Mouse (Mus musculus) hindbrain, embryonic 16.5 days (tissue): Measurements from ENCODE around the gene Batf. TPM values are rescaled to one million over a fixed set of nuclear protein-coding genes. Genes with fewer than 3 reads are reported as not detected.

Source experiments
- ATAC-seq: fragments of 200-750 bp; cut with Nextera tagmentation; 2 replicates; pipeline ENCODE4 v1.8.0; 2017; ENCODE audit warnings: moderate TSS enrichment, moderate library complexity
- H3K27ac ChIP-seq: fragments of 300-500 bp; sonication (generic); 2 replicates; pipeline ENCODE4 v1.5.1; 2014; ENCODE audit warnings: low read depth, mild to moderate bottlenecking, control low read depth, low read length, moderate library complexity
- H3K27me3 ChIP-seq: fragments of 300-500 bp; sonication (generic); replicated peaks from 2 replicates; pipeline ENCODE4 v1.6.1; 2014; ENCODE audit warnings: low read length; ENCODE audit not compliant: control insufficient read depth, insufficient read depth
- H3K36me3 ChIP-seq: fragments of 300-500 bp; sonication (generic); 2 replicates; pipeline ENCODE4 v1.6.1; 2014; ENCODE audit warnings: mild to moderate bottlenecking, low read length, moderate library complexity, mixed read lengths; ENCODE audit not compliant: control insufficient read depth, insufficient read depth
- H3K4me1 ChIP-seq: fragments of 300-500 bp; sonication (generic); 2 replicates; pipeline ENCODE4 v1.6.1; 2014; ENCODE audit warnings: low read depth, low read length; ENCODE audit not compliant: control insufficient read depth, insufficient read depth
- H3K4me2 ChIP-seq: fragments of 300-500 bp; sonication (generic); 2 replicates; pipeline ENCODE4 v1.6.1; 2014; ENCODE audit warnings: mild to moderate bottlenecking, low read length, control low read depth, moderate library complexity
- H3K4me3 ChIP-seq: fragments of 300-500 bp; sonication (generic); 2 replicates; pipeline ENCODE4 v1.5.1; 2014; ENCODE audit warnings: mild to moderate bottlenecking, low read length, control low read depth, moderate library complexity
- H3K9ac ChIP-seq: fragments of 300-500 bp; sonication (generic); 2 replicates; pipeline ENCODE4 v1.6.1; 2014; ENCODE audit warnings: low read depth, mild to moderate bottlenecking, control low read depth, low read length, moderate library complexity
- H3K9me3 ChIP-seq: fragments of 300-500 bp; sonication (generic); 2 replicates; pipeline ENCODE4 v1.6.1; 2014; ENCODE audit warnings: mild to moderate bottlenecking, low read length, moderate library complexity; ENCODE audit not compliant: control insufficient read depth
- WGBS: fragments of 180-500 bp; shearing (Covaris S2); extraction: QIAGEN DNeasy Blood & Tissue Kit; methylation state at CpG from one replicate; pipeline ENCODE4 v1.1.7; 2014; 5-methylcytosine and 5-hydroxymethylcytosine counted together
- polyA plus RNA-seq: library from polyadenylated mRNA; unstranded; fragments of >200 nt; fragmentation: Nextera tagmentation; extraction: Ambion mirVana; gene quantifications from 2 replicates; pipeline ENCODE4 v1.2.1, GENCODE M21; 2015

Batf gene
- polyA plus RNA-seq, 1 experiment from 2014 or later, result 1.2 TPM

GRCm38 (mm10) chr12:85706906-85707305 lies 20.4 kb downstream of the Batf start:
- Histone ChIP-seq H3K4me2 (no peak overlapping the region), H3K36me3 (no peaks in the 10 kb centered on the region), H3K27ac (no peak overlapping the region), H3K4me3 (no peak overlapping the region), H3K4me1 (peaks cover 10% of the 10 kb centered on the region), H3K9ac (no peak overlapping the region), H3K9me3 (no peaks in the 10 kb centered on the region), H3K27me3 (peaks cover 3% of the 10 kb centered on the region; the same call in 1 of the 2 replicates)
- ATAC-seq, result no peak
- 81% methylated on average over 4 of the region's 4 CpGs for WGBS

GRCm38 (mm10) chr12:85707391-85707790 lies 20.9 kb downstream of the Batf start:
- ATAC-seq, result no peak
- peaks cover 10% of the 10 kb centered on the region for H3K4me1 ChIP-seq
- H3K27ac ChIP-seq, result no peak overlapping the region
- no peak overlapping the region for H3K4me3 ChIP-seq
- H3K9me3 ChIP-seq, result no peaks in the 10 kb centered on the region
- no peak overlapping the region for H3K4me2 ChIP-seq
- H3K36me3 ChIP-seq, result no peaks in the 10 kb centered on the region
- WGBS, result 93% methylated on average over 11 of the region's 11 CpGs
- H3K9ac ChIP-seq, result no peak overlapping the region
- H3K27me3 ChIP-seq, result peaks cover 3% of the 10 kb centered on the region; the same call in 1 of the 2 replicates

GRCm38 (mm10) chr12:85708556-85708955 lies 22.1 kb downstream of the Batf start:
- H3K27me3 ChIP-seq, result peaks cover 3% of the 10 kb centered on the region; the same call in 1 of the 2 replicates
- H3K27ac ChIP-seq, result no peak overlapping the region
- no peak for ATAC-seq
- no peak overlapping the region for H3K4me3 ChIP-seq
- 90% methylated on average over 12 of the region's 12 CpGs for WGBS
- H3K36me3 ChIP-seq, result no peaks in the 10 kb centered on the region
- no peak overlapping the region for H3K9ac ChIP-seq
- H3K4me1 ChIP-seq, result peaks cover 10% of the 10 kb centered on the region
- H3K9me3 ChIP-seq, result no peaks in the 10 kb centered on the region
- no peak overlapping the region for H3K4me2 ChIP-seq

- H3K4me1 ChIP-seq, result peaks cover 4% of the 10 kb centered on the region
- no peaks in the 10 kb centered on the region for H3K36me3 ChIP-seq
- H3K27ac ChIP-seq, result no peak overlapping the region
- H3K9ac ChIP-seq, result no peak overlapping the region
- ATAC-seq, result no peak
- WGBS, result 83% methylated on average over 7 of the region's 7 CpGs
- H3K4me3 ChIP-seq, result no peak overlapping the region
- no peaks in the 10 kb centered on the region for H3K27me3 ChIP-seq
- H3K9me3 ChIP-seq, result no peaks in the 10 kb centered on the region
- no peak overlapping the region for H3K4me2 ChIP-seq
Observed at GRCm38 (mm10) chr12:85710695-85711094, 24.2 kb downstream of the Batf start.

GRCm38 (mm10) chr12:85712587-85712986 lies 26.1 kb downstream of the Batf start:
- Histone ChIP-seq H3K4me2 (no peak overlapping the region), H3K9ac (no peak overlapping the region), H3K36me3 (no peaks in the 10 kb centered on the region), H3K4me1 (no peaks in the 10 kb centered on the region), H3K27me3 (no peaks in the 10 kb centered on the region), H3K4me3 (no peak overlapping the region), H3K9me3 (no peaks in the 10 kb centered on the region), H3K27ac (no peak overlapping the region)
- no peak for ATAC-seq
- WGBS, result 87% methylated on average over 2 of the region's 2 CpGs

GRCm38 (mm10) chr12:85714126-85714525 lies 27.7 kb downstream of the Batf start:
- Histone ChIP-seq H3K4me2 (no peak overlapping the region), H3K36me3 (no peaks in the 10 kb centered on the region), H3K27ac (no peak overlapping the region), H3K9ac (no peak overlapping the region), H3K27me3 (no peaks in the 10 kb centered on the region), H3K9me3 (no peaks in the 10 kb centered on the region), H3K4me3 (no peak overlapping the region), H3K4me1 (no peaks in the 10 kb centered on the region)
- no peak for ATAC-seq
- 96% methylated on average over 5 of the region's 5 CpGs for WGBS

- WGBS, result 85% methylated on average over 3 of the region's 4 CpGs
- ATAC-seq, result no peak
Observed at GRCm38 (mm10) chr12:85725306-85725705, 38.8 kb downstream of the Batf start.

GRCm38 (mm10) chr12:85726729-85727397 lies 40.4 kb downstream of the Batf start:
- no peak overlapping the region for H3K4me2 ChIP-seq
- no peak overlapping the region for H3K9ac ChIP-seq
- H3K4me1 ChIP-seq, result no peaks in the 10 kb centered on the region
- H3K36me3 ChIP-seq, result no peaks in the 10 kb centered on the region
- ATAC-seq, result no peak
- H3K27me3 ChIP-seq, result no peaks in the 10 kb centered on the region
- H3K4me3 ChIP-seq, result no peak overlapping the region
- 68% methylated on average over 6 of the region's 6 CpGs for WGBS
- no peaks in the 10 kb centered on the region for H3K9me3 ChIP-seq
- H3K27ac ChIP-seq, result no peak overlapping the region

More at GRCm38 (mm10) chr12:85725306-85725705, 38.8 kb downstream of the Batf start:
- Histone ChIP-seq H3K36me3 (no peaks in the 10 kb centered on the region), H3K9ac (no peak overlapping the region), H3K9me3 (no peaks in the 10 kb centered on the region), H3K4me3 (no peak overlapping the region), H3K27me3 (no peaks in the 10 kb centered on the region), H3K4me2 (no peak overlapping the region), H3K4me1 (no peaks in the 10 kb centered on the region), H3K27ac (no peak overlapping the region)

GRCm38 (mm10) chr12:85728181-85728580 lies 41.7 kb downstream of the Batf start:
- Histone ChIP-seq H3K27ac (no peak overlapping the region), H3K9me3 (no peaks in the 10 kb centered on the region), H3K4me3 (no peak overlapping the region), H3K4me1 (no peaks in the 10 kb centered on the region), H3K27me3 (no peaks in the 10 kb centered on the region), H3K9ac (no peak overlapping the region), H3K36me3 (no peaks in the 10 kb centered on the region), H3K4me2 (no peak overlapping the region)
- 63% methylated on average over 7 of the region's 7 CpGs for WGBS
- ATAC-seq, result no peak
